Mouse (Mus musculus): ENCODE data around the gene Exosc3.
"Not testable (repeated sequence)": the region's sequence is repeated elsewhere in the genome, so short reads cannot be mapped to it uniquely, and the experiment has no call there.

Gene Exosc3

GRCm38 (mm10) chr4:45342286-45343155 lies at the start of gene Exosc3:
TSS of gene Exosc3 (minus strand) at chr4:45342732.
- CTCF ChIA-PET: interaction anchor here (0.6 kb wide), 1 partner anchor 1104 kb away, joined by 6 read pairs; no protein-coding TSS in a partner anchor

- CTCF ChIA-PET: no interaction called here
These were observed 49.6 kb upstream of the Exosc3 start for GRCm38 (mm10) chr4:45392099-45392498.

GRCm38 (mm10) chr4:45387296-45387695 lies 44.8 kb upstream of the Exosc3 start:
- CTCF ChIA-PET: not testable (repeated sequence)

- CTCF ChIA-PET: not testable (repeated sequence)
These were observed 39.6 kb upstream of the Exosc3 start for GRCm38 (mm10) chr4:45382133-45382532.

GRCm38 (mm10) chr4:45380903-45381580 lies 38.5 kb upstream of the Exosc3 start:
- CTCF ChIA-PET: not testable (repeated sequence)

- CTCF ChIA-PET: no interaction called here
These were observed 34.0 kb upstream of the Exosc3 start for GRCm38 (mm10) chr4:45376573-45376972.

GRCm38 (mm10) chr4:45374879-45375278 lies 32.3 kb upstream of the Exosc3 start:
- CTCF ChIA-PET: no interaction called here

GRCm38 (mm10) chr4:45371261-45371660 lies 28.7 kb upstream of the Exosc3 start:
- CTCF ChIA-PET: interaction anchor here (0.7 kb wide), 1 partner anchor 381 kb away, joined by 5 read pairs; no protein-coding TSS in a partner anchor

GRCm38 (mm10) chr4:45356653-45357052 lies 14.1 kb upstream of the Exosc3 start:
- CTCF ChIA-PET: no interaction called here

GRCm38 (mm10) chr4:45341669-45342249 lies 773 bp downstream of the Exosc3 start, which contains the start of gene Dcaf10:
TSS of gene Dcaf10 (plus strand) at chr4:45342101.
- CTCF ChIA-PET: no interaction called here

GRCm38 (mm10) chr4:45341226-45341625 lies 1.3 kb downstream of the Exosc3 start:
- CTCF ChIA-PET: interaction anchor here (0.5 kb wide), 1 partner anchor 1326 kb away, joined by 4 read pairs; no protein-coding TSS in a partner anchor

- CTCF ChIA-PET: no interaction called here
These were observed 10.1 kb downstream of the Exosc3 start for GRCm38 (mm10) chr4:45332466-45332865.

- CTCF ChIA-PET: no interaction called here
These were observed 11.4 kb downstream of the Exosc3 start for GRCm38 (mm10) chr4:45331139-45331538.

- CTCF ChIA-PET: no interaction called here
These were observed 22.2 kb downstream of the Exosc3 start for GRCm38 (mm10) chr4:45320159-45320816.

- CTCF ChIA-PET: no interaction called here
These were observed 31.5 kb downstream of the Exosc3 start for GRCm38 (mm10) chr4:45311056-45311455.

GRCm38 (mm10) chr4:45308606-45309005 lies 33.9 kb downstream of the Exosc3 start:
- CTCF ChIA-PET: no interaction called here

- CTCF ChIA-PET: no interaction called here
These were observed 34.5 kb downstream of the Exosc3 start for GRCm38 (mm10) chr4:45308046-45308445.

- CTCF ChIA-PET: interaction anchor here (0.6 kb wide), 1 partner anchor 836 kb away, joined by 3 read pairs; no protein-coding TSS in a partner anchor
These were observed 37.0 kb downstream of the Exosc3 start for GRCm38 (mm10) chr4:45305536-45305935.

GRCm38 (mm10) chr4:45296662-45297564 lies 45.6 kb downstream of the Exosc3 start, which contains the start of gene Trmt10b:
TSS of gene Trmt10b (plus strand) at chr4:45297127.
- CTCF ChIA-PET: no interaction called here

- CTCF ChIA-PET: no interaction called here
These were observed 54.6 kb downstream of the Exosc3 start for GRCm38 (mm10) chr4:45287906-45288305.

GRCm38 (mm10) chr4:45286318-45286717 lies 56.2 kb downstream of the Exosc3 start:
- CTCF ChIA-PET: no interaction called here
